Mouse (Mus musculus): Measurements from ENCODE around the gene Olfr683. TPM values are rescaled to one million over a fixed set of nuclear protein-coding genes. Genes with fewer than 3 reads are reported as not detected.
"Not testable (repeated sequence)": the region's sequence is repeated elsewhere in the genome, so short reads cannot be mapped to it uniquely, and the experiment has no call there.

The Olfr683 gene
- not detected in 2 replicates for polyA plus RNA-seq (2014; fragmentation: Nextera tagmentation; extraction: Ambion mirVana)

GRCm38 (mm10) chr7:105146912-105147311, at the start of gene Olfr683:
TSS of gene Olfr683 (minus strand) at chr7:105147012.
- no peaks in the 10 kb centered on the region for H3K27me3 ChIP-seq (ENCODE audit: control insufficient read depth, insufficient read depth, low read length)
- 84% methylated on average over 1 of the region's 1 CpGs for WGBS
- no peak for DNase-seq (ENCODE audit: low spot score)

GRCm38 (mm10) chr7:105185912-105186311, 39.1 kb upstream of the Olfr683 start, which contains the start of gene Olfr685:
TSS of gene Olfr685 (minus strand) at chr7:105186012.
- no peaks in the 10 kb centered on the region for H3K4me1 ChIP-seq (ENCODE audit: control insufficient read depth, insufficient read depth, low read length)
- H3K4me2 ChIP-seq (ENCODE audit: low read depth, severe bottlenecking) = no peak within 1 kb of the TSS
- H3K9me3 ChIP-seq (ENCODE audit: control insufficient read depth, low read length) = no peaks in the 10 kb centered on the region
- no peaks in the 10 kb centered on the region for H3K36me3 ChIP-seq (ENCODE audit: control insufficient read depth, insufficient read depth, low read length)
- no peak within 1 kb of the TSS for H3K27ac ChIP-seq (replicated peaks; ENCODE audit: low read depth, low read length)
- no peak within 1 kb of the TSS for H3K9ac ChIP-seq (ENCODE audit: low read length)
- ATAC-seq (ENCODE audit: insufficient number of reproducible peaks, low FRiP score, low TSS enrichment, low read depth) = no peak
- H3K27me3 ChIP-seq (ENCODE audit: control insufficient read depth, insufficient read depth, low read length) = no peaks in the 10 kb centered on the region
- DNase-seq (ENCODE audit: low spot score) = no peak
- H3K4me3 ChIP-seq (ENCODE audit: low read depth, low read length) = no peak within 1 kb of the TSS
- 72% methylated on average over 1 of the region's 1 CpGs for WGBS

More at GRCm38 (mm10) chr7:105146912-105147311, at the start of gene Olfr683:
- Histone ChIP-seq H3K36me3 (ENCODE audit: control insufficient read depth, insufficient read depth, low read length) (no peaks in the 10 kb centered on the region), H3K4me2 (ENCODE audit: low read depth, severe bottlenecking) (no peak within 1 kb of the TSS), H3K9ac (ENCODE audit: low read length) (no peak within 1 kb of the TSS), H3K4me1 (ENCODE audit: control insufficient read depth, insufficient read depth, low read length) (no peaks in the 10 kb centered on the region), H3K9me3 (ENCODE audit: control insufficient read depth, low read length) (no peaks in the 10 kb centered on the region), H3K27ac (replicated peaks; ENCODE audit: low read depth, low read length) (no peak within 1 kb of the TSS), H3K4me3 (ENCODE audit: low read depth, low read length) (no peak within 1 kb of the TSS)
- no peak for ATAC-seq (ENCODE audit: insufficient number of reproducible peaks, low FRiP score, low TSS enrichment, low read depth)

- H3K27me3 ChIP-seq (ENCODE audit: control insufficient read depth, insufficient read depth, low read length) = no peaks in the 10 kb centered on the region
- no peak overlapping the region for H3K4me3 ChIP-seq (ENCODE audit: low read depth, low read length)
- no peaks in the 10 kb centered on the region for H3K36me3 ChIP-seq (ENCODE audit: control insufficient read depth, insufficient read depth, low read length)
- no peak overlapping the region for H3K4me2 ChIP-seq (ENCODE audit: low read depth, severe bottlenecking)
- H3K9me3 ChIP-seq (ENCODE audit: control insufficient read depth, low read length) = no peaks in the 10 kb centered on the region
- ATAC-seq (ENCODE audit: insufficient number of reproducible peaks, low FRiP score, low TSS enrichment, low read depth) = no peak
- no peaks in the 10 kb centered on the region for H3K4me1 ChIP-seq (ENCODE audit: control insufficient read depth, insufficient read depth, low read length)
- DNase-seq (ENCODE audit: low spot score) = no peak
- no peak overlapping the region for H3K9ac ChIP-seq (ENCODE audit: low read length)
- WGBS = 54% methylated on average over 4 of the region's 4 CpGs
- no peak overlapping the region for H3K27ac ChIP-seq (replicated peaks; ENCODE audit: low read depth, low read length)
Observed at GRCm38 (mm10) chr7:105170773-105171172, 24.0 kb upstream of the Olfr683 start.

GRCm38 (mm10) chr7:105163553-105163952, 16.7 kb upstream of the Olfr683 start, which contains the start of gene Olfr684:
TSS of gene Olfr684 (minus strand) at chr7:105163653.
- no peaks in the 10 kb centered on the region for H3K4me1 ChIP-seq (ENCODE audit: control insufficient read depth, insufficient read depth, low read length)
- 76% methylated on average over 1 of the region's 1 CpGs for WGBS
- H3K27me3 ChIP-seq (ENCODE audit: control insufficient read depth, insufficient read depth, low read length) = no peaks in the 10 kb centered on the region

GRCm38 (mm10) chr7:105141275-105141674, 5.5 kb downstream of the Olfr683 start:
- 75% methylated on average over 2 of the region's 2 CpGs for WGBS
- DNase-seq (ENCODE audit: low spot score) = no peak
- no peaks in the 10 kb centered on the region for H3K36me3 ChIP-seq (ENCODE audit: control insufficient read depth, insufficient read depth, low read length)

More at GRCm38 (mm10) chr7:105163553-105163952, 16.7 kb upstream of the Olfr683 start, which contains the start of gene Olfr684:
- no peaks in the 10 kb centered on the region for H3K36me3 ChIP-seq (ENCODE audit: control insufficient read depth, insufficient read depth, low read length)
- DNase-seq (ENCODE audit: low spot score) = no peak
- H3K27ac ChIP-seq (replicated peaks; ENCODE audit: low read depth, low read length) = no peak within 1 kb of the TSS
- ATAC-seq (ENCODE audit: insufficient number of reproducible peaks, low FRiP score, low TSS enrichment, low read depth) = no peak
- H3K9ac ChIP-seq (ENCODE audit: low read length) = no peak within 1 kb of the TSS
- H3K4me3 ChIP-seq (ENCODE audit: low read depth, low read length) = no peak within 1 kb of the TSS
- H3K9me3 ChIP-seq (ENCODE audit: control insufficient read depth, low read length) = no peaks in the 10 kb centered on the region
- no peak within 1 kb of the TSS for H3K4me2 ChIP-seq (ENCODE audit: low read depth, severe bottlenecking)

GRCm38 (mm10) chr7:105116536-105116935, 30.3 kb downstream of the Olfr683 start, which contains the start of gene Olfr681:
TSS of gene Olfr681 (plus strand) at chr7:105116836.
- Histone ChIP-seq H3K9ac (ENCODE audit: low read length) (no peak within 1 kb of the TSS), H3K27ac (replicated peaks; ENCODE audit: low read depth, low read length) (no peak within 1 kb of the TSS), H3K27me3 (ENCODE audit: control insufficient read depth, insufficient read depth, low read length) (no peaks in the 10 kb centered on the region), H3K9me3 (ENCODE audit: control insufficient read depth, low read length) (no peaks in the 10 kb centered on the region), H3K4me1 (ENCODE audit: control insufficient read depth, insufficient read depth, low read length) (no peaks in the 10 kb centered on the region), H3K4me2 (ENCODE audit: low read depth, severe bottlenecking) (no peak within 1 kb of the TSS), H3K4me3 (ENCODE audit: low read depth, low read length) (no peak within 1 kb of the TSS), H3K36me3 (ENCODE audit: control insufficient read depth, insufficient read depth, low read length) (no peaks in the 10 kb centered on the region)
- ATAC-seq (ENCODE audit: insufficient number of reproducible peaks, low FRiP score, low TSS enrichment, low read depth) (no peak), DNase-seq (ENCODE audit: low spot score) (no peak)

More at GRCm38 (mm10) chr7:105141275-105141674, 5.5 kb downstream of the Olfr683 start:
- Histone ChIP-seq H3K9me3 (ENCODE audit: control insufficient read depth, low read length) (no peaks in the 10 kb centered on the region), H3K4me1 (ENCODE audit: control insufficient read depth, insufficient read depth, low read length) (no peaks in the 10 kb centered on the region), H3K9ac (ENCODE audit: low read length) (no peak overlapping the region), H3K4me2 (ENCODE audit: low read depth, severe bottlenecking) (no peak overlapping the region), H3K27me3 (ENCODE audit: control insufficient read depth, insufficient read depth, low read length) (no peaks in the 10 kb centered on the region), H3K27ac (replicated peaks; ENCODE audit: low read depth, low read length) (no peak overlapping the region), H3K4me3 (ENCODE audit: low read depth, low read length) (no peak overlapping the region)
- no peak for ATAC-seq (ENCODE audit: insufficient number of reproducible peaks, low FRiP score, low TSS enrichment, low read depth)

GRCm38 (mm10) chr7:105092717-105093116, 54.1 kb downstream of the Olfr683 start, which contains the start of gene Olfr680-ps1:
TSS of gene Olfr680-ps1 (minus strand) at chr7:105092817.
- not testable (repeated sequence) for H3K27ac ChIP-seq (replicated peaks; ENCODE audit: low read depth, low read length); H3K4me1 ChIP-seq (ENCODE audit: control insufficient read depth, insufficient read depth, low read length); H3K27me3 ChIP-seq (ENCODE audit: control insufficient read depth, insufficient read depth, low read length); ATAC-seq (ENCODE audit: insufficient number of reproducible peaks, low FRiP score, low TSS enrichment, low read depth); H3K9me3 ChIP-seq (ENCODE audit: control insufficient read depth, low read length); H3K4me2 ChIP-seq (ENCODE audit: low read depth, severe bottlenecking); H3K9ac ChIP-seq (ENCODE audit: low read length); H3K4me3 ChIP-seq (ENCODE audit: low read depth, low read length); H3K36me3 ChIP-seq (ENCODE audit: control insufficient read depth, insufficient read depth, low read length); DNase-seq (ENCODE audit: low spot score)
